Mouse (Mus musculus) fibroblast of lung, adult 2 months (primary cell): ENCODE data around the gene Dstn.

Experiments used
- DNase-seq: peaks from one replicate; pipeline ENCODE4 v3.0.0-alpha.2; 2011; ENCODE audit warnings: low read depth

Gene Dstn

DNA sequence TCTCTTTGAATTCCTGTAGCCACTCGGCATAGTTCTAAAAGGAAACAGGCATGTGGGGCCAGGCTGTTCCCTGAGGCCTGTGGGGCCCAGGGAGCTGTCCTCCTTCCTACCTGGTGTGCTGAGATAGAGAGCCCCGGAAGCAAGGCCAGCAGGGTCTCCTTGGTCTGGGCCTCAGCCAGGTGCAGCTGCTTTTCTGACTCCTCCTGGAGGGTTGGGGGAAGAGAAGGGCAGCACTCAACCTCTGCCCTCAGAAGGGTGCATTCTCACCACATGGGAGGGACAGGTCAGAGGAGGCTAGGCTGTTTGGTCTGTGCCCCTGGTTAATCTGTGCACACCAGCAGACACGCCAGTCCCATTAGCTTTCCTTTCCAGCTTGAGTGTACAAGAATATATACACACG, 39.9 kb downstream of the Dstn start:
- no peak for DNase-seq

DNA sequence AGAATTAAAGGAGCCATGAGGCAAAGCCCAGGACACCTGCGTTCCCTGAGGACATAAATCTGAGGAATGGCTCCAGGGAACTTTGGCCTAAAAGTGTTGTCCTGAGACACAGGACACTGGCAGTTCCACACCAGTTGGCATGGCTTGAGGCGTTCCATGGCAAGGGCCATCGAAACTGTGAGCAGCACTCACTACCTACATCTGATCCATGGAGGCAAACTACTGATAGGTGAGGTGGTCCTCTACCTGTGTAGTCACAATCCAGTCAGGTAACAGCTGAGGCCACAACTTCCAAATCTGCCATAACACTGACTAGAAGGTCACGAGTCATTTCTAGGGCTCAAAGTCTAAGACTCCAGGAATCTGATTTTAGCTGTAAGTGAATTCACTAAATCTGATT, 40.6 kb downstream of the Dstn start:
- DNase-seq = no peak

DNA sequence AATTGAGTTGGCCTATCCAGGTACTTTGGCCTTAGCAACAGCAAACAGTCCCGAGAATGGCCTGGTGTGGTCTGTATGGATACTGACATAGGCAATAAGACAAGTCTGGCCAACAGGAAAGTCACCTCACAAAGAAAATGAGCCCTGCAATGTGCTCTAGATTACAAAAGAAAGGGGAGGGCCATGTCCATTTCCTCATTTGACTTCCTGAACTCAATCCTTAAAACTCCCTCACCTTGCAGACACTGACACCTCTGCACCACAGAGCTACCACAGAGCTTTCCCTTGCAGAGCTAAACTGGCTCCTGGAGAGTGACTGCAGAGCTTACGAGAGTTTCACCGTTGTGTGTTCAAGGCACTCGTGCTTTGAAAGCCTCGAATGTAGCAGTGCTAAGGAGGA, 47.1 kb downstream of the Dstn start:
- DNase-seq = no peak

DNA sequence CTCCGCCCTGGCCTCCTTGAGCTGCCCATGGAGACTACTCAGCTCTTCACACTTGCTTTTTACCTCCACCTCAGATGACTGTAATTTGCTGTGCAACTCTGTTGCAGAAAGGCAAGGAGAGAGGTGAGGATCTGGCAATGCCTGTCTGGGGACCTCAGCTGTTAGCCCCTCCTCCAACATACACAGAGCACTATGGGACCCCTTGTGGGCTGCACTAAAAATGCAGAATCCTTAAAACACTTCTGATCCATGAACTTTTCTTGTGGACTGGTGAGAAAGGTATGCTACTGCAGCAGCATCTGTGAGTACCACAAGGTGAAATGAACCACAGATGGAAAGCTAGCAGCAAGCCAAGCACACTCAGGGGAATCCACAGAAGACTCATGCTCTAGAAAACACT, 48.2 kb downstream of the Dstn start:
- no peak for DNase-seq

DNA sequence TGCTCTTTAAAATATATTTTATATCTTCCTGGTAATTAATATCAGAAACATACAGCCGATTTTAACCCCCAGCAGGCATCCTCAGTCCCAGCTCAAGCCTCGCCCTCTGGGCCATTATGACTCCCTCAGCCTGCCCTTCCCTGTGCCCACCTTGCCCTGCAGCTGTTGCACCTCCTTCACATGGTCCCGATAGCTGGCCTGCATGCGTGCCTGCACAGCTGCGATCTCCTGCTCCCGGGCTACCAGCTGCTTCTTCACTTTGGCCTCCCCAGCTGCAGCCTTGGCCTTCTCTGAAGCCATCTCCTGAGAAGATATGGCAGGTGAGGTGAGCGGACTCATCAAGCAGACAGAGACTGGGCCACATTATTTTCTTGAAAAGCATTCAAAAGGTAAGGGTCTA, 54.1 kb downstream of the Dstn start:
- no peak for DNase-seq

DNA sequence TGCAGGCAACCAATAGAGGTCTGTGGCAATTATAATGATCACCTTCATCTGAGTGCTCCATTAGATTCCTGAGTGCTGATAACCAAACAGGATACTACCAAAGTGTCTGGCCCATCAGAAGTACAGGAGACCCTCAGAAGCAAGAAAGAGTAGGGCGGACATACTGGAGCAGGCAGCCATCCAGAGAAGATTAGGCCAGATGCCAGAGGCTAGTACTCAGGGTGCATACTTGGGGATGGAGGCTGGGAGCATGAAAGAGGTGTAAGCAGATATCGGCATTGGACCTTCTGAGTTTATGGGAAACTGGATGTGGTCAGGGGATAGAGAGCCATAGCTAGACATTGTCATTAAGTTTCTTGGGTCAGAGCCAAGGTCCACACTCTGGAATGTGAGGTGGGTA, 55.7 kb downstream of the Dstn start:
- DNase-seq = no peak

DNA sequence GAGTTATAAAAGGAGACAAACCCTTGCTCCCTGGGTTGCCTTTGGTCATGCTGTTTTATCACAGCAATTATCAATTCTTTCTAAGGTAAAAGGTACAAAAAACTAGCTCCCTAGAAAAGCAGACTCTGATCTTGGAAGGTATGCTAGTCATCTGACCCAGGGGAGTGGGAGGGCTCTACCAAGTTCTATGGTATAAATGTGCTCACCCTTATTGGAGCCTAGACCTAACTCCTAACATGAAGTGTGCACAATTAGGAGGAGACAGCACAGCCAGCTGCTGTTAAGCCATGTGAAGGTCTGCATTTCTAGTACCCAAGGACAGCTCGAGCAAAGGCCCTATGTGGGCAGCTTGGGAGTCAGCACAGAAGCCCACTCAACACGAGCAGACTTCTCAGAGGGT, 56.8 kb downstream of the Dstn start:
- no peak for DNase-seq

DNA sequence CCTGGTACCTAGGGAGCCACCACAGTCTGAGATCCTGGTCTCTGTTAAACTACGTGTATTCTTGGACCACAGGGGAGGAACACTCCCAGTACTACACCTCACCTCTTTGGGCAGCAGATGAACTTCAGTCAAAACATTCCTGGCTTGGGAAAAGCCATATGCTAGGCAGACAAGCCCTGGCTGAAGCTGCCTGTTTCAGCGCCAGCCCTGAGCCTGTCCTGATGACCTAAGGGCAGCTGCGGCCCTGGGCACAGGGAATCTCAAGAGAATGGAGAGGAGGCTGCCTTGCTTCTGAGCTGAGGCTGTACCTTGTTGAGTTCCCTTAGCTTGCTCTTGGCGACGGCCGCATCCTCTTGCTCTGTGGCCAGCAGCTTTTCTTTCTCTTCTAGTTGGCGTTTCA, 58.0 kb downstream of the Dstn start:
- DNase-seq = no peak

DNA sequence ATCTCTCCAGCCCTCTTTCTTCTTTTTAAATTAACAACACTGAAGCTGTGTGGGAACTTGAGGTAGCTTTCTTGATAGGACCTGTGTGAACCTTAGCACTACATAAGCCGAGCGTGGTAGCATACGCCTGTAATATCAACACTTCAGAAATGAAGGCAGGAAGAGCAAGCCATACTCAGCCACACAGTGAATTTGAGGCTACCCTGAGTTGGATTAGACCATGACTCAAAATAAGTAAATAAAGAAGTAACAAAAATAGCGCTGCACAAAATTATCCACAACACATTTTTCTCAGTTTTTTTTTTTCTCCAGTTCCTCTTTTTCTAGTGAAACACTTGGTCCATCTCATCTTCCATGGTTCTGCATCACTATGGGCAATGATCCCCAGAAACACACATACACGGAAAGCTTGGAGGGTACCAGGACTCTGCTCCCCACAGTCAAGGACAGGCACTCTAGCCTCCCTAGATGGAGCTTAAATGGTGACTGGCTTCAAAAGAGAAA, 60.1 kb downstream of the Dstn start:
- no peak for DNase-seq

DNA sequence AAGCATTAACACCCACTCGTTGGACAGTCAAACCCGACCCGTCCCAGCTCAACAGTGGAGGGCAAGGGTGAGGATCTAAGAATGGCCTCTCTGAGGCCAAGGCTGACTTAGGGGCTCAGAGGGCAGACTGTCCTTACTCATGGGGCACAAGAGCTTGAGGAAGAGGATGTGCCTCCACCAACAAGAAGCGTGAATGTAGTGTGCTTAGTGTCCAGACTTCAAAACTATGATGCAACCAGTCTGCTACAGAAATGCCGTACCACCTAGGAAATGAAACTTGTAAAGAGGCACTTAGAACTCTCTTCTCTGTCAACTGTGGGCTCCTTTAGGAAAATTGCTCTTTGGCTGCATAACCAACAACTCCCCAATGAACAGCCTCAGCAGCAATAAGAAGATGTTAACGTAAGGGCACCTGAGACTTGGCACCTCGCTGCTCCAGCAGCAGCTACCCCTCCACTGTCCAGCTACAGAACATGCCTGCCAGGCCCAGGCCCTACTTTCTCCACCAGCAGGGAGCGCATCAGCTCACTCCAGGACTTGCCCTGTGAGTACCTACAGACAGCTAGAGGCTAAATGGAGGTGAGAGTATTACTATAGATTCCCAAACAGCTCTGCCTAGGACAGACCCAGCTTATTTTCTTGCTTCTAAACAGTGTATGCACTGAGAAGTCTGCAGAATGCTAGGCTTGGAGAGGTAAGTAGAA, 63.5 kb downstream of the Dstn start:
- DNase-seq = no peak

DNA sequence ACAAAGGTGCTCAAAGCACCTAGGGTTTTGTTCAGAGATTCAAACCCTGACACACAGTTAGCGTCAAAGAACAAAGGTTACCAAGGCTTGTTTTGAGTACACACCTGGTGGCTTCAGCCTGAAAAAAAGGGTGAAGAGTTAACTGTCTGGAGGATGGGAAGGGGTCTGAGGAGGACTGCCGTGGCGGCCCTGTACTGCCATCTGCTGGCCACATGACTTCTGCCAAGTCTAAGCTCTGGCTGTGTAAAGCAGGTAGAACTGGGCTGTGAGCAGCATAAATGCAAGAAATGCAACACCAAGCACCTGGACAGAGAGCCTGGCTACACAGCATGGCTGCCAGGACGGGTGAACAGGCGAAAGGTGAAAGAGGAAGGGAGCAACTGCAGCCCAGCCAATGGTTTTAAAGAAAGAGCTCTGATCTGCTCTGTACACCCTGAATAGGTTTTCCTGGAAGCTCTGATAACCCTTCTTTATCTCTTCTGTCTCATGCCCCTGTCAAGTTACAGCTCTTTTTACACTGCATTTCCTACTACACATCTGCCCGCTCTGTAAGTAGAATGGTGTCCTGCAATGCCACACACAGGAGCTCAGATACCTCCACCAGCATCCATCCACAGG, 65.8 kb downstream of the Dstn start:
- DNase-seq = no peak

DNA sequence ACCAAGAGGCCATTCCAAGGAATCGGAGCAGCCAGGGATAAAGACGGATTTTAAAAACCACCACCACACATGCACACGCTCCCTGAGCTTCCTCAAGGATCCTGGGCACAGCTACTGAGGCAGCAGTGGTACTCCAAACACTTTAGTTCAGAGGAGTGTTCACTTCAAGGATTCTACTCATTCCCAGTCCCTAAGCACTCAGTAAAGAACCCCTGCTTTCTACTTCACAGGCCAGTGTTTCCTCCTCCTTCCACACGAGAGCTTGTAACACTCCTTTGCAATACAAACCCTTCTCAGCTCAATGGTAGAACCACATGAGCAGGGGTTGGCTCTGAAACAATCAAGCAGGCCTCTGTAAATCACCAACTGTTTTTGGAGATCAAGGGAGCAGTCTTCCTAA, 67.0 kb downstream of the Dstn start:
- DNase-seq = no peak

DNA sequence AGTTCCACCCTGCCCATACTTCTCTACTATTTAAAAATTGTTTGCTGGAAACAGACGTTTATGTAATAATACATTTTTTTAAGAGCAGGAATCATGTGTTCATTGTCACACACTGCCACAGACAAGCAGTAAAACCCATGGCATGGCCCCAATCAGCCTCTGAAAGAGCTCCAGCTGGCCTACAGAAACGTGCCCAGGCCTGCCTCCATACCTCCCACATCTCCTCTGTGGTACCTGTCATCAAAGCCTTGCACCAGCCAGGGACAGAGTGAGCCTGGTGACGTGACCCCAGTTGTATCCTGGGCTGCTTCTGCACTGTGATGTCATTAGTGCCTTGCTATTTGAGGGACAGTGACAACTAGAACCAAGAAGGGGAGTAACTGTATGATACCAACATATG, 67.8 kb downstream of the Dstn start:
- DNase-seq = no peak

DNA sequence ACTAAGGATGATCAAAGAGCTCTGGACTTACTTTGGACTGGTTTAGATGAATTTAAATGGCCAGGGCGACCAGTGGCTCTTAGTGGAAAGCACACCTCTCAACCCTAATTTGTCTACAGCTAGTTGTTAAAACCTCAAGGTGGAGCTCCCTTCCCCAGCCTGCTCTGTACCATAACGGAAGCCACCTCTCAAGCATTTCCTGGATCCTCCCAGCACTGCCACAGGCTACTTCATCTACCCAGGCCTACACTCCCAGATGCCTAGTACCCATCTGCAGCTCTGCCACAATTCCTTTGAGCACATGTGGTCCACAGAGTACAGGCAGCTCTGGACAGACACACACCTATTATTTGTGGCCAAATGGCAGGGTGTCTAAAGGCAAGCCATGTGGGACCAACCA, 68.4 kb downstream of the Dstn start:
- no peak for DNase-seq

DNA sequence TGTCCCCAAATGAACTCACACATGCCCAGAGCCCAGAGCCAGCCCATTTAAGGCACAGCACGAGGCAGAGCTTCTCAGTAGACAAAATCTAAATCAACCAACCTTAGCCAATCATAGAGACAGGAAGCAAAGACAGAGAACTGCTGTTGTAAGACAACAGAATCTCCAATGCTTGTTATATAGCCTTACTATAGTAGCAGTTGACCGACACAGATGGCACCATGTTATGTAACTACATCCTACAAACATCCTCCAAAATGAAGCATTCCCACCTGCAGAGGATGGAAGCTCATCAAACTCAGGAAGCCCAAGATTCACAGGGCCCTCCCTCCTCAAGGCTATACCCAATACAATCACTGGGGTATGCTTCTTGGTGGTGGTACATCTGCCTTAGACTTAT, 72.4 kb downstream of the Dstn start:
- DNase-seq = no peak

DNA sequence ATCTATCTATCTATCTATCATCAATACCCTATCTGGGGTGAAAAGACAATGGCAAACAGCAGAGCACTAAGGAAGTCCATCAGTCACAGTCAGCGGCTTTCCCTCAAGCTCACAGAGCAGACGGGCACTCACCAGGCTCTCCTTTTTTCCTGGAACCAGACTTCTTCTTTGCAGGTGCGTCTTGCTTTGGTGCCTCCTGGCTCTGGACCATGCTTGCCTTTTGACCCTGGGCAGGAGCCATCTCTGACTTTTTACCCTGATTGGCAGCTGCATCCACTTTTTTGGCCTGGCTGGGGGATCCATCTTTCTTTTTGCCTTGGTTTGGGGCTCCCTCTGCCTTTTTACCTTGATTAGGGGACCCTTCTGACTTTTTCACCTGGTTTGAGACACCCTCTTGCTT, 72.9 kb downstream of the Dstn start:
- DNase-seq = no peak

DNA sequence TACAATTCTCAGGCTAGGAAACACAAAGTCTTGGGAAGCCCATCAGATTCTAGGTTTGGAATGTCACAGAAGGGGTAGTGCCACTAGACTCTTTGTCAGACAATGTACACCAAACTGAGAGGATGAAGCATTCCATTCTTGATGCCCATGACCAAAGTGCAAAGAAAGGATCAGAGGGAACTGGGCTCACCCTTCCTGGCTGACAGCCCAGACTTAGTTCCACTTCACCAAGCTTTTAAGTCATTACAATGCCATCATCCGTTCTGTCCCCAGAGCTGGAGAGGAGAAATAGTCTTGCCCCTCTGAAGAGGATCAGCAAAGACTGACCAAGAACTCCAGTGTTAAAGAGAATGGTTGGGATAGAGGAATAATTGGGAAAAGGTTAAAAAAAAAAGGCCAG, 75.9 kb downstream of the Dstn start:
- DNase-seq = no peak

DNA sequence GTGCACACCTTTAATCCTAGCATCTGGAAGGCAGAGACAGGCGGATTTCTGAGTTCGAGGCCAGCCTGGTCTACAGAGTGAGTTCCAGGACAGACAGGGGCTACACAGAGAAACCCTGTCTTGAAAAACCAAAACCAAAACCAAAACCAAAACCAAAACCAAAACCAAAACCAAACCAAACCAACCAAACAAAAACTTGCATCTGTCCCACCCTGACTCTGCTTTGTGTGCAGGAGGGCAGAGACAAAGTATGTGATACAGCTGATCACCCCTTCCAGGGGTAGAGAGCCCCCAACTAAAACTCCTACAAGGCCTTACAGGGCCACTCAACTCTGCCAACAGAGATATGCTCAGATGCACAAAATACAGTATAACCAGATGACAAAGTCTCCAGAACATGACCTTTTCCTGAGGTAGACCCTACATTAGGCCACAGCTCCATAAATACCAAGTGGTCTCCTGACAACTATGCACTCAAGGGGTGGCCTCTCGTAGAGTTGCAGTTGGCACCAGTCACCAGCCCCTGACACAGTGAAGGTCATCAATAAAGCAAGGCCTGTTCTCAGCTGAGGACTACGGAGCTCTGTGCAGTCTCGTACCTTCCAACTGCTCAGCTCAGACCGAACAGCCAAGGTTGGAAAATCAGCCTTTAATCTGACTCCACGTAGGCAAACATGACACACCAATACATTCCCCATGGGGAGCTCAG, 77.0 kb downstream of the Dstn start:
- DNase-seq = no peak
